Mouse (Mus musculus) thymus, postnatal 0 days (tissue): Measurements from ENCODE around the gene G530012D18Rik. TPM values are rescaled to one million over a fixed set of nuclear protein-coding genes. Genes with fewer than 3 reads are reported as not detected.
"Not testable (repeated sequence)": the region's sequence is repeated elsewhere in the genome, so short reads cannot be mapped to it uniquely, and the experiment has no call there.

Experiments
- DNase-seq: peaks from one replicate; pipeline ENCODE4 v3.0.0-alpha.2; 2015; ENCODE audit warnings: low spot score
- polyA plus RNA-seq: library from polyadenylated mRNA; unstranded; fragments of >200 nt; fragmentation: Nextera tagmentation; extraction: Ambion mirVana; gene quantifications from 2 replicates; pipeline ENCODE4 v1.2.1, GENCODE M21; 2015

G530012D18Rik gene
- polyA plus RNA-seq, 1 experiment from 2014 or later = not detected

DNA sequence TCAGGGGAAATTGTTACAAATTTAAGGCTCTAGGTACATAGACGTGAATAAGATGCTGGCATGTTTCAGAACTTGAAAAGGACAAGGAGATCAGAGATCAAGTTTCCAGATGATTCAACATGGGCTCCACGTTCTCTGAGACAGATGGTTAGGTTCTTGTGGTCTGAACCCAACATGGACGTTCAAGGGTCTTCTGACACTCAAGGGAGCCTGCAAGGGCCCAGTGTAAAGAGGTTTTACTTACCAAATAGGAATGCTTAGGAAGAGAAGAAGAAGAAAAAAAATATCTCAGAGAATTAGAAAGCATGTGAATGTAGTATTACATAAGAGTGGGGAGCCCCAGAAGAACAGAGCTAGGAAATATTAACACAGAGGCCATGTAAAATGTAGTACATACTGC is 40.3 kb downstream of the G530012D18Rik start:
- not testable (repeated sequence) for DNase-seq

GRCm38 (mm10) chr1:85617161-85617560 is 41.7 kb downstream of the G530012D18Rik start:
- not testable (repeated sequence) for DNase-seq

- DNase-seq = not testable (repeated sequence)
Measured at GRCm38 (mm10) chr1:85618689-85619088, 43.2 kb downstream of the G530012D18Rik start.

Other genes with a start within 250 kb of the G530012D18Rik start
- gene Sp110, start 23.1 kb downstream of the G530012D18Rik start, polyA plus RNA-seq = 105 and 138 TPM in 2 replicates
- 21.3 and 23.5 TPM in 2 replicates for gene Sp140, start 24.7 kb downstream of the G530012D18Rik start, polyA plus RNA-seq
- 118 and 129 TPM in 2 replicates for gene Sp100, start 74.3 kb downstream of the G530012D18Rik start, polyA plus RNA-seq
- 18.0 and 20.3 TPM in 2 replicates for gene A630001G21Rik, start 203.0 kb downstream of the G530012D18Rik start, polyA plus RNA-seq
- 41.1 and 49.2 TPM in 2 replicates for gene Cab39, start 217.8 kb downstream of the G530012D18Rik start, polyA plus RNA-seq